Mouse (Mus musculus) mouse embryonic stem cell (cell line): Measurements from ENCODE around the gene Proser1.

Experiments
- in situ Hi-C, 2 experiments: fragments of 300-500 bp; cut with MboI; formaldehyde crosslinking; loops; 1 replicate in 1 of 2; 3 replicates in 1 of 2; pipeline ENCODE4 v1.14.3; 2019 to 2020; ENCODE audit warnings: low sequenced_read_pairs in 2 of 2, low pct_unique_long_range_greater_than_20kb in 1 of 2, mixed read lengths in 1 of 2; ENCODE audit not compliant: unreplicated experiment in 1 of 2

The Proser1 gene

GRCm38 (mm10) chr3:53463046-53463764, at the start of gene Proser1, which contains the start of gene Nhlrc3:
TSS of gene Proser1 (plus strand) at chr3:53463666.
TSS of gene Nhlrc3 (minus strand) at chr3:53463332.
- in situ Hi-C loops = loop anchor here in 1 of 2 experiments (25.0 kb wide), 1 partner anchor 426 kb away; the partner anchor contains the start of gene Lhfp

GRCm38 (mm10) chr3:53413959-53414358, 49.5 kb upstream of the Proser1 start:
- in situ Hi-C loops = no loop called here

DNA sequence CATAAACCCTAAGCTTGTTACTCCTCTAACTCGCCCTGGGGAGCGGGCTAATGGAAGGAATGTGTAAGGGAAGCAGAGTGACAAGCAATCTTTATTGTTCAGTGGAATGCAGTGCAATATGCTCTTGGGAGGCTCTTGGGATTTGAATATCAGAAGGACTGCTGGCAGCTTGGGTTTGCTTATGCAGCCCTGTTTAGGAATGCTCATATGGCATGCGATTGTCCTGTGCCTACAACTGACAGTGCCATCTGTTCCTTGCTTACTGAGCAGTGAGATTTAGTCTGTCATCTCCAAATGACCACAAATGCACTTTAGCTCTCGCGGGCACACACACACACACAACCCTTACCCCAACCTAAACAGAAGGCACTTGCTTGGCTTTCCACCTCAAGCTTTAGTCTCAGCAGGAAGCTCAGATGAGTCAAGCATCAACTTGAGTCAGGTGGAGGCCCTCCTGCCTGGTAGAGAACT, 47.4 kb upstream of the Proser1 start:
- in situ Hi-C loops = no loop called here

DNA sequence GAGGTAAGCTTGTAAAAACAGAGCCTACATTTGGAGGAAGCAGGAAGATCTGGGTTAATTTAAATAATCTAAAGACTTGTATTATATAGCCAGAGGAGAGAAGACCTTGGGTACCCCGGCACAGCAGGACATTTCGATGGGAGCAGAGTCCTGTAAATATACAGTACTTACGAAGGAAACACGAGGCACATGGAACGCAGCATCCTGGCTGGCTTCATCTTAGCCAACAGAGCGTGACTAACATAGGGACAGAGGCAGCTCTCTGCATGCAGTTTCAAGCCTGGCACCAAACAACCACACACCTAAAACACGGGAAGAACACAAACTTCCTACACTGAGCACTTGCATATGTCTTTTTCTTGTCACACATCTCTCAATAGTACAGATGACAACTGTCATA, 45.8 kb upstream of the Proser1 start:
- in situ Hi-C loops = no loop called here

- in situ Hi-C loops = no loop called here
These were observed 41.8 kb upstream of the Proser1 start for GRCm38 (mm10) chr3:53421656-53422055.

DNA sequence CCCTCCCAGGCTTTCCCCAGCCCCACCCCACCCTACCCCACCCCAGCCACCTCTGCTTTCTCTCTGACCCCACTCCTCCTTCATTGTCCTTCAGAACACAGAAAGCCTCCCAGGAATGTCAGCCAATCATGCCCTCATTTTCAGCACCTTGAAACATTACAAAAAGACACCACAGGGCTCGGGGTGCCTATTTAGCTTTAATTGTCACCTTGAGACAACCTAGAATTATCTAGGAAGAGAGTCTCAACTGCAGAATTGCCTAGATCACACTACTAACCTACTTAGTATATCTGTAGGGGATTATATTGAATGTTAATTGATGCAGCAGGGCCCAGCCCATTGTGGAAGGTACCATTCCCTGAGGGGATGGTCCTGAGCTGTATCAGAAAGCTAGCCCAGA, 40.8 kb upstream of the Proser1 start:
- in situ Hi-C loops = no loop called here

DNA sequence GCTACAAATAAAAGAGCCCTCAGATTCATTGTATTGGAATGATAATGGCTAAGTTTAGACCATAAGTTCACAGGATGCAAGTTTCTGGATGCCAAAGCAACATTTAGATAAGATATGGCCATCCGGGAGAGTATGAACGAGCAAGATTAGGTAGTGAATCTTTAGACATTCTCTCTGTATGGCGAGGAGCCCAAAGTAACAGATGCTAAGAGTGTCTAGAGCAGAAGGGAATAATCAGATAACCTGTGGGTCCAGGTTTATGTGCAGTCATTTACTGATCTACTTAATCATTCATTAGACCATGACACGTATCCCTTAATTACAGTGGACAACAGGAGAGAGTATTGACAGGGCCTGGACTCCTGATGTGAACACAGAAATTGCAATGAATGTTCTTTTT, 39.9 kb upstream of the Proser1 start:
- in situ Hi-C loops = no loop called here

- in situ Hi-C loops = no loop called here
These were observed 28.9 kb upstream of the Proser1 start for GRCm38 (mm10) chr3:53434610-53435009.

- in situ Hi-C loops = no loop called here
These were observed 26.9 kb upstream of the Proser1 start for GRCm38 (mm10) chr3:53436550-53436949.

DNA sequence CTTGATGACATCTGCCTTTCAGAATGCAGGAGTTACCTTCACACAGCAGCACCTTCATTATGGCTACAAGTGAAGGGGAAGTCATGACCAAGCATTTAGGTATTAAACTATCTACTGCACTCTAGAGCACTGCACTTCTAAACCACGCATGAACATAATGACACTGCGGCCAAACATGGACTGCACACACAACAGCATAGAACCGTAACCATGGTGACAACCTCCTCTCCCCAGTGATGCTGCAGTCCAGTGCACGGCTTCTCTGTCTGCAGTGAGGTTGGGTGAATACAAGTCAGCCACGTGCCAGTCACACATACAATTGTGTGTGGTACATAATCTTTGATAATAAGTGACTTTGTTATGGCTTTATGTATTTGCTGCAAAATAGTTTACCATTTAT, 17.9 kb upstream of the Proser1 start:
- in situ Hi-C loops = loop anchor here in 1 of 2 experiments (10.0 kb wide), 1 partner anchor 411 kb away; no protein-coding TSS in a partner anchor

DNA sequence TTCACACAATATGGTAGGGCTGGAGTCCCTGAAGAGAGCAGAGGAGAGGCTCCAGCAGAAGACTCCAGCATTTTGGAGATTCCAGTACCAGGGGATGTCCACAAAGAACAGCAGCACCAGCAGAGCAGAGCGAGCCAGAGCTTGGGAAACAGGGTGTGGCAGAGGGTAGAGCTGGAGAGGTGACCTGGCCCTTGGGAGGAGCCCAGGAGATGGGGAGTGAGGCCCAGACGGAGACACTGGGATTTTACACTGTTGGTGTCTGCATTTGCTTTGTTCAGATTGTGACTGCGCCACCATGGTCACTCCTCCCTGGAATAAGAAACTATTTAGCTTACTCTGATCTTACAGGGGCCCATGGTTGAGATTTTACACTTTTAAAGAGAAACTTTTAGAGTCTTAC, 16.7 kb upstream of the Proser1 start:
- in situ Hi-C loops = loop anchor here in 1 of 2 experiments (10.0 kb wide), 1 partner anchor 412 kb away; no protein-coding TSS in a partner anchor

DNA sequence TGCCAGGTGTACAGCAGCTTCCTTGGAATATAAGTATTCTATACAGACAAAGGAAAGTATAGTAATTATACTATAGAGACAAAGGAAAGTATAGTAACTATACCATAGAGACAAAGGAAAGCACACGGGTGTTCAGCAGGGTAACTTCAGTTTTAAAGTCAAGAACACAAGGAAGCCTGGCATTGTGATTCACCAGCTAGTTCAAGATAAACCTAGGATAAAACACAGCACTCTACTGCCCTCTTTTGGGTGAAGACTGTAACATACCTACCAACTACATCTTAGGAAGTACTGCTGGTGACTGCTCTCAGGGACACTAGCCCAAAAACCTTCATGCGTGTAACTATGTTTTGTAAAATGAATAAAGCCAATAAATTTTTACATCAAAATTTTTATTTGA, 15.3 kb upstream of the Proser1 start:
- in situ Hi-C loops = loop anchor here in 1 of 2 experiments (10.0 kb wide), 1 partner anchor 413 kb away; no protein-coding TSS in a partner anchor

GRCm38 (mm10) chr3:53450666-53451065, 12.8 kb upstream of the Proser1 start:
- in situ Hi-C loops = loop anchor here in 1 of 2 experiments (25.0 kb wide), 1 partner anchor 413 kb away; the partner anchor contains the start of gene Lhfp

DNA sequence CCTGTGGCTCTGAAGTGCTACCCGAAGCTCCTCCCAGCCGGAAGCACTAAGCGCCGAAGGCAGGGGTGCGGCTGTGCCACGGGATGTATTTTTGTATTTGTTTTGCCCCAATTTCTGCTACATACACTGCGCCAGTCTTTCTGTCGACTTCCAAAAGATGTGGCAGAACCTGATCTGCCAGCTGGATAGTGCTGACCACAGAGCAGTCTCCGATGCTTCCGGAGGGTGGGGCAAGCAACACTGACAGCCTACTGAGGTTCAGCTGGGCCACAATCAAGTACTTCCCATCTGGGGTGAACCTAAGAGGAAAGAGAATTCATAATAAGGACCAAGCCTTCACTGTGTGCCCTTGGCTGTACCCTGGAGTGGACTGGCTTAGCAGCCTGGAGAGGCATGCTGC, 11.1 kb upstream of the Proser1 start:
- in situ Hi-C loops = loop anchor here in 1 of 2 experiments (25.0 kb wide), 1 partner anchor 415 kb away; the partner anchor contains the start of gene Lhfp

DNA sequence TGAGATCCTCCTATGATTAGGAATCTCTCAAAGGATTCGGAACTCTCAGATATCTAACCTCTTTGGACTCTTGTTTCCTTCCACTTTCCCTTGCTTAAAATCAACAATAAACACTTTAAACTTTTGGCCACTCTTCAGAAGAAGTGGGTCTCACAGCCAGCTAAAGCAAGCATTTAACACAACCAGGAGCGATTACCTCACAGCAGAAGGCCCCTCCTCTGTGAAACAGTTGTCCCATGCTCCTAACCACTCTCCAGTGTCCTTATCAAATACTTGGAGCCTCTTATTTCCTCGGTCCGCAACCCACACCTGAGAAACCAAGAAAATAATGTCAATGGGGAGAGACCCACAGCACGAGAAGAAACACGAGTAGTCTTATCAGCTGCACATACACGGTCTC, 10.1 kb upstream of the Proser1 start:
- in situ Hi-C loops = loop anchor here in 1 of 2 experiments (25.0 kb wide), 1 partner anchor 416 kb away; the partner anchor contains the start of gene Lhfp

DNA sequence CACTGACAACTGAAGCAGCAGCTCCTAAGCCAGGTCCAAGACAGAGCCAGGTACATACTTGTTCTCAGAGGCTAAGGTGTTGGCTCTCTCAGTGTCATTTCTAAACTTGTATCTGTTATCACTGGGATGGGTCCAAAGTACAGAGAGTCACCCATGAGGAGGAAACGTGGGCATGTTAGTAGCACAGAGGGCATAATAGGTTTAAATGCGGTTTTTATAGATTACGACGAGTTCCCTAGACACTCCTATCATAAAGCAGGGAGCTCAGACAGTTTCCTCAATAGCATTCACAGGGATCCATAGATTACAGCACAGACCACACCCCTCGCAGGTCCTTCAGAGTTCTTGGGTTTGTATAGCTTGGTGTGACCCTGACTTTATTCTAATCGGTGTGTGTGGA, 9.5 kb upstream of the Proser1 start:
- in situ Hi-C loops = loop anchor here in 1 of 2 experiments (25.0 kb wide), 1 partner anchor 417 kb away; the partner anchor contains the start of gene Lhfp

- in situ Hi-C loops = loop anchor here in 1 of 2 experiments (25.0 kb wide), 1 partner anchor 417 kb away; the partner anchor contains the start of gene Lhfp
These were observed 8.9 kb upstream of the Proser1 start for GRCm38 (mm10) chr3:53454561-53454960.

- in situ Hi-C loops = loop anchor here in 1 of 2 experiments (25.0 kb wide), 1 partner anchor 418 kb away; the partner anchor contains the start of gene Lhfp
These were observed 8.5 kb upstream of the Proser1 start for GRCm38 (mm10) chr3:53454984-53455383.

DNA sequence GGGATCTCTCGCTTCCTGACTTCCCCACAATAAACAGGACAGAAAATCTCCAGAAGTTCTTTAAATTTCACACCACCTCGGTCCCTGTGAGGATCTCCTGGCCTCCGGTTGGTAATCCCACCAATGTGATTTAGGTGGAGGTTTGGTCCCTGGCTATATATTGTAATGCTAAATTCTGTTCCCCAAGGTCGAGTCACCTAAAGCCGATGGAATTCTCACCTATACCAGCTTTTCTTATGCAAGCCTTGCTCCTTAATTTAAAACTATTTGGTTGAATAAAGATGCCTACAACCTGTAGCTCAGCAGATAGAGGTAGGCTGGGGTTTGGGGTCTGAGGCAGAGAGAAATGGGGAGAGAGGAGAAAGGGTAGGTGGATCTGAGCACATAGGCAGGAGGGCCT, 5.7 kb upstream of the Proser1 start:
- in situ Hi-C loops = loop anchor here in 1 of 2 experiments (25.0 kb wide), 1 partner anchor 420 kb away; the partner anchor contains the start of gene Lhfp
